Mouse (Mus musculus) bone marrow, adult 2 months (tissue): Measurements from ENCODE around the gene Fancg. TPM values are rescaled to one million over a fixed set of nuclear protein-coding genes. Genes with fewer than 3 reads are reported as not detected.

Experiments
- H3K27ac ChIP-seq: fragments of 200-500 bp; 2 replicates; pipeline ENCODE4 v1.5.1; 2012; ENCODE audit warnings: low read depth, mild to moderate bottlenecking, control low read depth, inconsistent platforms, low read length; ENCODE audit not compliant: control insufficient read depth, poor library complexity, insufficient read depth
- H3K4me1 ChIP-seq: fragments of 200-500 bp; 2 replicates; pipeline ENCODE4 v1.6.1; 2011; ENCODE audit warnings: low read length; ENCODE audit not compliant: control insufficient read depth, insufficient read depth
- H3K4me3 ChIP-seq: fragments of 200-500 bp; replicated peaks from 2 replicates; pipeline ENCODE3; 2011; ENCODE audit warnings: mild to moderate bottlenecking, low read depth, low read length, control low read depth; ENCODE audit not compliant: control insufficient read depth
- CTCF ChIP-seq: fragments of 200-500 bp; IDR thresholded peaks from 2 replicates; pipeline ENCODE4 v1.5.1; 2011; ENCODE audit warnings: low read length, control low read depth; ENCODE audit not compliant: control insufficient read depth, insufficient read depth
- POLR2A ChIP-seq: fragments of 200-500 bp; IDR thresholded peaks from 2 replicates; pipeline ENCODE4 v1.6.1; 2011; ENCODE audit warnings: low read depth, mild to moderate bottlenecking, control low read depth, low read length, borderline replicate concordance; ENCODE audit not compliant: control insufficient read depth
- WGBS: fragments of 180-500 bp; shearing (Covaris S2); methylation state at CpG from one replicate; pipeline ENCODE4 v1.1.7; 2018; 5-methylcytosine and 5-hydroxymethylcytosine counted together
- polyA plus RNA-seq: library from polyadenylated mRNA; stranded (reverse); fragments of >200 nt; gene quantifications from 2 replicates; pipeline ENCODE4 v1.2.4, GENCODE M21; 2011; ENCODE audit warnings: low replicate concordance; ENCODE audit not compliant: missing spikeins, insufficient read depth, insufficient read length

Gene Fancg
- polyA plus RNA-seq, 1 experiment = 19.0 TPM

DNA sequence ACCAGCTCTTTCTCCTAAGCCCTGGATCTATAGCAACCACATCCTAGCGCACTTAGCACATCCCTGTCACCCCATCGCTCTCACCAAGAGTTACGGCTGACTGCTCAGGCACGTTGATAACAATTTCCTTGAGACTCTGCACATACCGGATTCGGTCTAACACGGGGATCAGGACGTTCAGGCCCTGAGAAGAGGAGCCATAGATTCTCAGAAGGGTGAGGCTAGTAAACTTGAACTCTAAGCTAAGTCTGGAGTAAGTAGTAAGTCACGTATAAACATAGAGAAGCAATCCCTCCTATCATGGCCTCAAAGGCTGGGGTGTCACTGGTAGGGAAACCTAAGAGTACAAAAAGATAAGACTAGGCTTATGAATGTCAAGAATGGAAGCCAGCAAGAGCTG lies 20.0 kb upstream of the Fancg start:
- TF ChIP-seq POLR2A = no peak
- no peak for TF ChIP-seq CTCF
- H3K27ac ChIP-seq = no peak overlapping the region; the same call in 1 of the 2 replicates
- H3K4me3 ChIP-seq = peak overlapping the region; percentile 97
- peaks cover 2% of the 10 kb centered on the region; the same call in 1 of the 2 replicates for H3K4me1 ChIP-seq
- 76% methylated on average over 9 of the region's 9 CpGs for WGBS

DNA sequence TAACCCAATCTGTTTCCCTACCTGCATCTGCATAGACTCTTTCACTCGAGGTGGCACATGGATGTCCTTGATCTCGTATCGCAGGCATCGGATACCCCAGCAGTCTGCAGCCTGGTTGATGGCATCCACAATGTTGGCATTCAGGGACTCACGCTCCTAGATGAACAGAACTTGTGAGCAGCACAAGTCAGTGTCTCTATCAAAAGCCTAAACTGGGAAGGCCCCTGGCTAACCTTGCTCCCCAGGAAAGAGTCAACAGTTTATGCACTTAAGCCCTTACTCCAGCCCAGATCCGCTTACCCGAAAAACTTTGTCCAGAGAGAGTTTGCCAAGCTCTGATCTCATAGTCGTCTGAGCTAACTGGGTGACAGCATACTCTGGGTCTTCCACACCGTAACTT lies 19.4 kb upstream of the Fancg start:
- no peak overlapping the region for H3K4me3 ChIP-seq
- TF ChIP-seq POLR2A (no peak), CTCF (no peak)
- H3K27ac ChIP-seq = no peak overlapping the region
- 92% methylated on average over 9 of the region's 9 CpGs for WGBS
- H3K4me1 ChIP-seq = peaks cover 2% of the 10 kb centered on the region; the same call in 1 of the 2 replicates

DNA sequence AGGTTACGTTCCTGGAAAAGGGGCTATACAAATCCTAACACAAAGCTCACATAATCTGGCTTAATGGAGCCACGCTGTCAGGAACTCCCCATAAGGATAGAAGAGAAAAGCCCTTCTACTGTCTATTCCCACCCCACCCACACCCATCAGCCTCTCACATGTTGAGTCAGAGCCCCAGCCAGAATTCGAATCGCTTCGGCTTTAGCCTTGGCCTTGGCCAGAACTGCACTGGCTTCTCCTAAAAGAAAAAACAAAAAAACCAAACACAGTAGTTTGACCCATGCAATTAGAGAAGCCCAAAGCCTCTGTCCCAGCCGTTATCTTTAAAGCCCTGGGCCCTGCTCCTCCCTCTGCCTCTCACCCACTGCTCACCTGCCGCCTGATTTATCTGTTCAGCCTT lies 18.8 kb upstream of the Fancg start:
- Histone ChIP-seq H3K4me1 (peaks cover 2% of the 10 kb centered on the region; the same call in 1 of the 2 replicates), H3K4me3 (no peak overlapping the region), H3K27ac (no peak overlapping the region)
- 90% methylated on average over 7 of the region's 7 CpGs for WGBS
- TF ChIP-seq POLR2A (no peak), CTCF (no peak)

DNA sequence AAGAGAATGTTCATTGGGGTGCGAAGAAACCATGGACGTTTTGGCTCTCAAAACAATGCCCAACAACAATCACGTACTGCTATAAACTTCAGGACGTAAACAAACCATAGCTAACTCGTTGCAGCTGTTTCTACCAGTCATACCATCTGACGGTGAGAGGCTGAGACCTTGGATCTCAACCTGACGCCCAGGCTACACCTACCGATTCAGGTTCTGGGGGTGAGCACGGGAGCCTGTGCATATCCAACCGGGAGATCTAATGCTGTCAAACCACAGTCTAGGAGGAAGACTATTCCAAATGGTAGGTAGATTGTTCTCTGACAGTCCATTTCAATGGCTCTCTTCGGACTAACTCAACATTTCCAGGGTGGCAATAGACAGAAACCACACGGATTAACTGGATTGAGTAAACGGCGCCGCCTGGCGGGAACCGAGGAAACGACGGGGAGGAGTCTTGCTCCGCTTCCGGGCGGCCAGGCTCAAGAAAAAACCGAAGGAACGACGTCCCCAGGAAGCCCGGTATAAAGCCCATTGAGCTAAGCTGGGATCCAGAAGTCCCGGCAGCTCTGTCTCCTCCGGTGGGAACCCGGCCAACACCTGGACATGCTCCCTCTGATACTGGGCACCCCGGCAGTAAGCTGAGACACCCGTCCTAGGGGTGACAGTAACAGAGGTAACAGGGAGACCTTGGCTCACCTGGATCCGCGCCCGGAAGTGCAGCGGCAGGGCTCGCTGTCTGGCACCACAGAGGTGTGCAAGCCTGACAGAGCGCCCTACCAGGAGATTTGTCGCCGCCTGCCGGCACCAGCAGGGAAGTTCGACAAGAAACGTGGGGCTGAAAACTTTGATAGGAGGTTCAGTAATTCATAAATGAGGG lies 15.0 kb upstream of the Fancg start, which contains the start of gene Pigo:
Gene Pigo (minus strand): TSS at position 736 of the 877 bp plus-strand sequence.
- TF ChIP-seq POLR2A (peak; percentile 71; the same call in 1 of the 2 replicates), CTCF (peak; percentile 90)
- Histone ChIP-seq H3K4me3 (peak within 1 kb of the TSS; percentile 80), H3K4me1 (no peaks in the 10 kb centered on the region; the same call in 1 of the 2 replicates), H3K27ac (peak within 1 kb of the TSS; percentile 87)
- WGBS = 6% methylated on average over 42 of the region's 42 CpGs

DNA sequence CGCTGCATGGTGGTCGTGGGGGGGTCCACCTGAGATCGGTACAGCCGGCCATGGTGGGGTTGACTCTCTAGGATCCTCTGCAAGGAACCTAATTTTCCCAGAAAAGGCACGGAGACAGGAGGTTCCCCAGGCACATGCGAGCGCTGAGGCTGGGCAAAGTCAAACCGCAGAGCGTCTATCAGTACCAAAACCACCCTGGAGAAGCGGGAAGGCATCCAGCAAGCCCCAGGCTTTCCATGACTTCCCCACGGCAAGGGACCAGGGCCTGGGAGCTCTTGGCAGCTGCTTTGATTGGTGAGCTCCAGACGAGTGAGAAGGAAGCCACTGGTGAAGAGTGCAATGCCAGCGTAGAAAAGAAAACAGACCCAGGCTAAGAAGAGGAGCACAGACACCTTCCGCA lies 14.4 kb upstream of the Fancg start:
- TF ChIP-seq CTCF (no peak), POLR2A (no peak)
- Histone ChIP-seq H3K4me1 (no peaks in the 10 kb centered on the region; the same call in 1 of the 2 replicates), H3K27ac (no peak overlapping the region), H3K4me3 (peak overlapping the region; percentile 80)
- WGBS = 79% methylated on average over 14 of the region's 14 CpGs

DNA sequence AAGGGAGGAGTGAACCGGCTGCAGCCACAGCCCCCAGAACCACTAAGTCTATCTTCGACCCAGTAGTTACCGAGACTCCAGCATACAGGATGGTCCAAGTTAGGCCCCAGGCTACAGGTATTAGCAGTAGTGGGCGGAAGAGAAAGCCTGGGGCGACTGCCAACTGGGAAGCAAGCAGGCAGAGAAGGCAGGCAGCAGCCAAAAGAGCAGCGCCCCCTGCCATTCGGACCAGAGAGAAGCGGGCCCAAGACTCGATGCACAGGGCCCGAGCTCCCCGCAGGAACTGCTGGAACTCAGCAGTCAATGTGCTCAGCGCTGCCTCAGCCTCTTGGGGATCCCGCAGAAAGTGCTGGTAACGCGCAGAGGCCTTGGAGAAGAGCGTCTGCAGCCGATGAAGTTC lies 11.0 kb upstream of the Fancg start:
- Histone ChIP-seq H3K27ac (no peak overlapping the region), H3K4me1 (no peaks in the 10 kb centered on the region; the same call in 1 of the 2 replicates), H3K4me3 (no peak overlapping the region)
- TF ChIP-seq CTCF (no peak), POLR2A (no peak)
- 89% methylated on average over 17 of the region's 17 CpGs for WGBS

DNA sequence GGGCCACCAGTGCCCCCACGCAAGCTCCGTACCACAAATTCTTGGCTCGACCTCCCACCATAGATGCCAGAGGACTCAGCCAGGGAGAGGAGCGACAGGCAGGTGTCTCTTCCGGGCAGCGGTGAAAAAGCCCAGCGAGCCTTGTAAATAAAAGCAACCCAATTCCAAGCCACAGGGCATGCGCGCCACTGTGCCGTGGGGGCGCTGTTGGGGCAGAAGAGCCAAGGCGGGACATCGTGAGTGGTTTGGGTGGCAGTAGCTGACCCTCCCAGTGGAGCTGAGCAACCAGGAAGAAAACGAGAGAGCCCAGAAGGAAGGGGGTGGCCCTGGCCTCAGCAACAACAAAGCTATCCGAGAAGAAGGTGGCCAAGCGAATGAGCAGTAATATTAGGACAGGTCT lies 10.6 kb upstream of the Fancg start:
- H3K4me3 ChIP-seq = no peak overlapping the region
- no peaks in the 10 kb centered on the region; the same call in 1 of the 2 replicates for H3K4me1 ChIP-seq
- WGBS = 94% methylated on average over 16 of the region's 16 CpGs
- no peak for TF ChIP-seq POLR2A
- no peak for TF ChIP-seq CTCF
- H3K27ac ChIP-seq = no peak overlapping the region

DNA sequence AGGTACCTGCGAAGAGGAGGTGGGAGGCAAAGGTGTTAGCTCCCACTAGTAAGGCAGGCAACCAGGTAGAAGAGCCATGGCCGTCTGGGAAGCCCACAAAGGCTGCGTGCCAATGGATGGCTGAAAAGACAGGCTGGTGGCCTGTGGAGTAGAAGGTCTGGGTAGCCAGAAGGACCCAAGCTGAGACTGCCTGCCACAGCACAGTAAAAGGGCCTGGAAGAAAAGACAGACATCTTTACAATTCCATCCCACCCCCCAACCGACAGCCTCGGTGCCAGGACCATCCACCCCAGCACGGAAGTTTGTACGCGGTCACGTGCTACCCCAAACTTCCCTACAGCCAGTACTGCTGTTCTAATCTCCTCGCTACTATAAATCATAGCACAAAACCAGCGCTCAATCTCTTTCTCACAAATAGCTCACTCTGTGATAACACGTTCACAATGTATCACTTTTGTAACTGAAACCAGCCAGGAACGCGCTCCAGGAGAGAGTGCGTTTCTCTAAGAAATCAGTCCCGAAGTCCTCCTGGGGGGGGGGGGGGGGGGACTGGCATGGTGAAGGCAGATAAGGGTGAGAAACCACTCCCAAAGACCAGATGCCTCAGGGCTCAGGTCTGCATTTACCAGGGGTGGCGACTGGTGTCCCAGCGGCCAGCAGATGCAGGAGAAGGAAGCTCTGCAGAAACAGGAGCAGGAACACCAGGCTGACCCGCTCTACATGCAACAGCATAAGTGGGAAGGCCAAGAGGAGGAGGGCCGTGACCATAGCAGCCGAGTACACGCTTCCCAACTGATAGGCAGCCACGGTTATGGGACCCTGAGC lies 9.5 kb upstream of the Fancg start:
- WGBS = 67% methylated on average over 23 of the region's 23 CpGs
- TF ChIP-seq CTCF (no peak), POLR2A (no peak)
- no peak overlapping the region for H3K27ac ChIP-seq

More for the DNA sequence above, 9.5 kb upstream of the Fancg start:
- Histone ChIP-seq H3K4me1 (no peaks in the 10 kb centered on the region; the same call in 1 of the 2 replicates), H3K4me3 (no peak overlapping the region)
